Mouse (Mus musculus) kidney, embryonic 16.5 days (tissue): Measurements from ENCODE around the gene Atrip. TPM values are rescaled to one million over a fixed set of nuclear protein-coding genes. Genes with fewer than 3 reads are reported as not detected.
A peak's percentile ranks its signal among the peaks of the same experiment; 100 is the strongest.

Experiments used
- ATAC-seq: fragments of 200-750 bp; cut with Nextera tagmentation; 2 replicates; pipeline ENCODE4 v1.8.0; 2017; ENCODE audit warnings: moderate TSS enrichment; ENCODE audit not compliant: low FRiP score, low TSS enrichment
- H3K27ac ChIP-seq: fragments of 300-500 bp; sonication (generic); 2 replicates; pipeline ENCODE4 v1.5.1; 2014; ENCODE audit warnings: low read length
- H3K27me3 ChIP-seq: fragments of 300-500 bp; sonication (generic); 2 replicates; pipeline ENCODE4 v1.6.1; 2014; ENCODE audit warnings: low read length, control low read depth, mixed read lengths; ENCODE audit not compliant: insufficient read depth
- H3K36me3 ChIP-seq: fragments of 300-500 bp; sonication (generic); 2 replicates; pipeline ENCODE4 v1.6.1; 2014; ENCODE audit warnings: low read length, control low read depth, mixed read lengths; ENCODE audit not compliant: insufficient read depth
- H3K4me1 ChIP-seq: fragments of 300-500 bp; sonication (generic); 2 replicates; pipeline ENCODE4 v1.6.1; 2014; ENCODE audit warnings: low read length, control low read depth, mixed read lengths; ENCODE audit not compliant: insufficient read depth
- H3K4me2 ChIP-seq: fragments of 300-500 bp; sonication (generic); replicated peaks from 2 replicates; pipeline ENCODE4 v1.6.1; 2014; ENCODE audit warnings: low read depth, low read length
- H3K4me3 ChIP-seq: fragments of 300-500 bp; sonication (generic); 2 replicates; pipeline ENCODE4 v1.5.1; 2014; ENCODE audit warnings: mild to moderate bottlenecking, low read length
- H3K9ac ChIP-seq: fragments of 300-500 bp; sonication (generic); replicated peaks from 2 replicates; pipeline ENCODE4 v1.6.1; 2014; ENCODE audit warnings: low read length
- H3K9me3 ChIP-seq: fragments of 300-500 bp; sonication (generic); 2 replicates; pipeline ENCODE4 v1.6.1; 2016; ENCODE audit warnings: low read length, control low read depth
- WGBS: fragments of 180-500 bp; shearing (Covaris S2); extraction: QIAGEN DNeasy Blood & Tissue Kit; methylation state at CpG from one replicate; pipeline ENCODE4 v1.1.7; 2014; 5-methylcytosine and 5-hydroxymethylcytosine counted together
- polyA plus RNA-seq: library from polyadenylated mRNA; unstranded; fragments of >200 nt; fragmentation: Nextera tagmentation; extraction: Ambion mirVana; gene quantifications from 2 replicates; pipeline ENCODE4 v1.2.1, GENCODE M21; 2015

The Atrip gene
- polyA plus RNA-seq, 1 experiment from 2014 or later: 26.7 TPM

GRCm38 (mm10) chr9:109009636-109010315 lies 64.1 kb downstream of the Atrip start:
- H3K9me3 ChIP-seq: no peaks in the 10 kb centered on the region
- H3K27ac ChIP-seq: no peak overlapping the region
- peak; percentile 57 for ATAC-seq
- H3K4me3 ChIP-seq: no peak overlapping the region
- H3K9ac ChIP-seq: 0 out of 2 replicates have a peak overlapping the region, but pooled peaks have one; percentile 4
- peaks cover 11% of the 10 kb centered on the region; the same call in 1 of the 2 replicates for H3K4me1 ChIP-seq
- H3K27me3 ChIP-seq: no peaks in the 10 kb centered on the region
- H3K4me2 ChIP-seq: no peak overlapping the region
- no peaks in the 10 kb centered on the region for H3K36me3 ChIP-seq
- WGBS: 27% methylated on average over 17 of the region's 17 CpGs

DNA sequence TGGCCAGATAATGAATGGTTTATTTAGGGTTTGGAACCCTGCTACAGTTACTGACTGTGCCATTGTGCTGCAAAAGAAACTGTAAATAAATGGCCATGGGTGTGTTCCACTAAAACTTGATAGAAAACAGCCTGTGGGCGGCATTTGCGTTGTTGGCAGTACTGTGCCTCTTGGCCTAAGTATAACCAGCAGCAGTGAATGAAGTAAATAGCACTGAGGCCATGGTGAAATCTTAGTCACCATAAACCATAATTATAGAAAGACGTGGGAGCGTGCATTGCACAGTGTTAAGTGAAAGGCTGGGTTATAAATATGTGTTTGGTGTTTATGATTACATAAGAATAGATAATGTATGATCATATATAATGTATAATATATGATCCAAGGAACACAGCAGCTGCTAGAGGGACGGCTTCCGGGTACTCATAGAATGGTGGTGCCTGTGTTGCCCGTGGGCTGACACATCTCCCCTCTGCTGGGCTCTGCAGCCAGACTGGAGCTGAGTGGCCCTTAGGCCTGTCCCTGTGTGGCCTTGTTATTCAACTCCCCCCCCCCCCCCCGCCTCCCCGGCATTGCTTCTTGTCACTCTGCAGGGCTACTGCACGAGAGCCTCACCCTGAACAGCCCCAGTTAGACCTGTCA lies 64.8 kb downstream of the Atrip start:
- no peaks in the 10 kb centered on the region for H3K36me3 ChIP-seq
- 63% methylated on average over 10 of the region's 10 CpGs for WGBS
- peak; percentile 21; the same call in 1 of the 2 replicates for ATAC-seq
- peaks cover 11% of the 10 kb centered on the region; the same call in 1 of the 2 replicates for H3K4me1 ChIP-seq
- H3K9me3 ChIP-seq: no peaks in the 10 kb centered on the region
- H3K27me3 ChIP-seq: no peaks in the 10 kb centered on the region
- H3K4me3 ChIP-seq: no peak overlapping the region
- no peak overlapping the region for H3K4me2 ChIP-seq
- H3K9ac ChIP-seq: 0 out of 2 replicates have a peak overlapping the region, but pooled peaks have one; percentile 4
- H3K27ac ChIP-seq: no peak overlapping the region

DNA sequence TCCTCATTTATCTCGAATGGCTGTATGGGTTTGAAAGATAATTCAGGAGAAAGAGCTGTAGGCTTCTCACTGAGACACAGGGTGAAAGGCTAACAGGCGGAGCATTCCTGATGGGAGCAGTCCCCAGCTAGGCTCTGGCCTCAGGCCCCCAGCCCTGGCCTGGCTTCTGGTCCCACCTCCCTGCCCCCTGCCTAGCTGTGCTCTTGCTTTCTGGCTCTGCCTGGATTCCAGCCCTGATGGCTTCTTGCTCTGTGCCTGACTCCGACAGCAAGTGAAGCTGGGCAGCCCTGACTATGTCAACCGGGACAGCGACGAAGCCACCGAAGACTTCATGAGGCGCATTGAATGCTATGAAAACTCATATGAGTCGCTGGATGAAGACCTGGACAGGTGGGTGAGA lies 65.8 kb downstream of the Atrip start:
- H3K9ac ChIP-seq: no peak overlapping the region
- H3K9me3 ChIP-seq: no peaks in the 10 kb centered on the region
- ATAC-seq: no peak
- H3K4me3 ChIP-seq: no peak overlapping the region
- WGBS: 84% methylated on average over 9 of the region's 9 CpGs
- no peaks in the 10 kb centered on the region for H3K27me3 ChIP-seq
- H3K4me2 ChIP-seq: no peak overlapping the region
- H3K27ac ChIP-seq: no peak overlapping the region
- H3K36me3 ChIP-seq: no peaks in the 10 kb centered on the region
- peaks cover 11% of the 10 kb centered on the region; the same call in 1 of the 2 replicates for H3K4me1 ChIP-seq

Other genes starting within 250 kb of the Atrip start
- 0.12 and 0.26 TPM in 2 replicates for gene Celsr3, start 247.8 kb downstream of the Atrip start, polyA plus RNA-seq
- 14.4 and 15.3 TPM in 2 replicates for gene Slc26a6, start 220.8 kb downstream of the Atrip start, polyA plus RNA-seq
- gene Tmem89, start 159.5 kb downstream of the Atrip start, polyA plus RNA-seq: not detected in 2 replicates
- 621 and 666 TPM in 2 replicates for gene Uqcrc1, start 137.5 kb downstream of the Atrip start, polyA plus RNA-seq
- 2.9 and 3.9 TPM in 2 replicates for gene Col7a1, start 120.5 kb downstream of the Atrip start, polyA plus RNA-seq
- 0.31 TPM in 1 of 2 replicates, not detected in the other for gene Ucn2, start 88.1 kb downstream of the Atrip start, polyA plus RNA-seq
- gene Pfkfb4, start 82.3 kb downstream of the Atrip start, polyA plus RNA-seq: 10.4 and 10.9 TPM in 2 replicates
- gene Shisa5, start 35.6 kb downstream of the Atrip start, polyA plus RNA-seq: 104 and 110 TPM in 2 replicates
- 13.6 and 16.6 TPM in 2 replicates for gene Trex1, start 14.4 kb downstream of the Atrip start, polyA plus RNA-seq
- 16.5 and 16.8 TPM in 2 replicates for gene Ccdc51, start 8.4 kb upstream of the Atrip start, polyA plus RNA-seq
- 494 and 537 TPM in 2 replicates for gene Tma7, start 8.5 kb upstream of the Atrip start, polyA plus RNA-seq
- gene Plxnb1, start 21.3 kb upstream of the Atrip start, polyA plus RNA-seq: 18.9 and 19.8 TPM in 2 replicates
- gene Fbxw21, start 87.9 kb upstream of the Atrip start, polyA plus RNA-seq: not detected in 2 replicates
- gene Fbxw13, start 121.9 kb upstream of the Atrip start, polyA plus RNA-seq: not detected in 2 replicates
- gene Fbxw20, start 160.6 kb upstream of the Atrip start, polyA plus RNA-seq: not detected in 2 replicates
- not detected in 2 replicates for gene Fbxw14, start 213.6 kb upstream of the Atrip start, polyA plus RNA-seq